Mouse (Mus musculus) MEL (cell line): ENCODE measurements around the gene Eva1b. TPM values are rescaled to one million over a fixed set of nuclear protein-coding genes. Genes with fewer than 3 reads are reported as not detected.
A peak's percentile ranks its signal among the peaks of the same experiment; 100 is the strongest.

ENCODE experiments used
- DNase-seq: peaks from one replicate; pipeline ENCODE4 v3.0.0; 2011; ENCODE audit warnings: low read depth, low spot score
- H3K27ac ChIP-seq: 2 replicates; pipeline ENCODE4 v1.5.1; 2012; ENCODE audit warnings: low read depth, mild to moderate bottlenecking, control low read depth, low read length, moderate library complexity; ENCODE audit not compliant: control insufficient read depth
- H3K27me3 ChIP-seq, 2 experiments: fragments of 150-350 bp in 1 of 2; sonication (generic) in 1 of 2; 2 replicates each; pipeline ENCODE4 v1.6.1; 2012; ENCODE audit warnings: low read length in 2 of 2, mild to moderate bottlenecking in 2 of 2, improper control_type of control experiment in 1 of 2, moderate library complexity in 1 of 2; ENCODE audit not compliant: insufficient read depth in 2 of 2, control insufficient read depth in 1 of 2
- H3K36me3 ChIP-seq, 2 experiments: 2 replicates each; pipeline ENCODE4 v1.6.1; 2012 to 2014; ENCODE audit warnings: low read length in 2 of 2, improper control_type of control experiment in 1 of 2, inconsistent platforms in 1 of 2, mild to moderate bottlenecking in 1 of 2; ENCODE audit not compliant: insufficient read depth in 2 of 2, control insufficient read depth in 1 of 2
- H3K4me1 ChIP-seq, 2 experiments: fragments of 150-350 bp in 1 of 2; sonication (generic) in 1 of 2; 2 replicates each; pipeline ENCODE4 v1.6.1; 2012; ENCODE audit warnings: low read length in 2 of 2, improper control_type of control experiment in 1 of 2, mild to moderate bottlenecking in 1 of 2; ENCODE audit not compliant: insufficient read depth in 2 of 2, control insufficient read depth in 1 of 2
- H3K4me3 ChIP-seq, 2 experiments: fragments of 150-350 bp in 1 of 2; sonication (generic) in 1 of 2; 2 replicates each; pipeline ENCODE4 v1.5.1; 2012; ENCODE audit warnings: low read depth in 2 of 2, low read length in 2 of 2, mild to moderate bottlenecking in 2 of 2, moderate library complexity in 2 of 2, control low read depth in 1 of 2, improper control_type of control experiment in 1 of 2; ENCODE audit not compliant: control insufficient read depth in 1 of 2, insufficient read depth in 1 of 2
- H3K79me2 ChIP-seq: 2 replicates; pipeline ENCODE4 v1.6.1; 2012; ENCODE audit warnings: mild to moderate bottlenecking, low read length, moderate library complexity; ENCODE audit not compliant: control insufficient read depth, poor library complexity, insufficient read depth
- H3K9ac ChIP-seq: 2 replicates; pipeline ENCODE4 v1.6.1; 2012; ENCODE audit warnings: low read depth, mild to moderate bottlenecking, control low read depth, low read length, moderate library complexity; ENCODE audit not compliant: control insufficient read depth, poor library complexity, severe bottlenecking
- H3K9me3 ChIP-seq: fragments of 150-350 bp; sonication (generic); replicated peaks from 2 replicates; pipeline ENCODE4 v1.6.1; 2012; ENCODE audit warnings: mild to moderate bottlenecking, low read length, improper control_type of control experiment, moderate library complexity; ENCODE audit not compliant: insufficient read depth
- CTCF ChIP-seq, 3 experiments: IDR thresholded peaks in 2 of 3; conservative IDR thresholded peaks in 1 of 3; 2 replicates each; pipeline ENCODE4 v1.5.1; 2011 to 2012; ENCODE audit warnings: low read length in 3 of 3, low read depth in 2 of 3, mild to moderate bottlenecking in 2 of 3, improper control_type of control experiment in 1 of 3, inconsistent platforms in 1 of 3, mixed read lengths in 1 of 3, moderate library complexity in 1 of 3; ENCODE audit not compliant: control insufficient read depth in 1 of 3, insufficient read depth in 1 of 3, poor library complexity in 1 of 3, severe bottlenecking in 1 of 3
- E2F4 ChIP-seq: IDR thresholded peaks from 2 replicates; pipeline ENCODE4 v1.6.1; 2011; ENCODE audit warnings: low read depth, low read length, improper control_type of control experiment, borderline replicate concordance
- ELF1 ChIP-seq: IDR thresholded peaks from 2 replicates; pipeline ENCODE4 v1.6.1; 2014; ENCODE audit warnings: low read depth, mild to moderate bottlenecking, inconsistent platforms, low read length, improper control_type of control experiment, moderate library complexity
- EP300 ChIP-seq, 2 experiments: IDR thresholded peaks; 2 replicates each; pipeline ENCODE4 v1.6.1; 2011; ENCODE audit warnings: improper control_type of control experiment in 2 of 2, low read length in 2 of 2, low read depth in 1 of 2, mild to moderate bottlenecking in 1 of 2
- HCFC1 ChIP-seq: IDR thresholded peaks from 2 replicates; pipeline ENCODE4 v1.6.1; 2012; ENCODE audit warnings: low read depth, mild to moderate bottlenecking, inconsistent platforms, low read length, improper control_type of control experiment, moderate library complexity
- KAT2A ChIP-seq: conservative IDR thresholded peaks from 2 replicates; pipeline ENCODE4 v1.6.1; 2012; ENCODE audit warnings: low read depth, low read length, improper control_type of control experiment, inconsistent platforms
- MAX ChIP-seq: IDR thresholded peaks from 2 replicates; pipeline ENCODE4 v1.6.1; 2011; ENCODE audit warnings: low read length, improper control_type of control experiment
- MAZ ChIP-seq: IDR thresholded peaks from 2 replicates; pipeline ENCODE4 v1.6.1; 2012; ENCODE audit warnings: low read depth, mild to moderate bottlenecking, inconsistent platforms, low read length, improper control_type of control experiment
- MXI1 ChIP-seq: IDR thresholded peaks from 2 replicates; pipeline ENCODE4 v1.6.1; 2011; ENCODE audit warnings: mild to moderate bottlenecking, low read depth, low read length, improper control_type of control experiment
- MYC ChIP-seq: IDR thresholded peaks from 2 replicates; pipeline ENCODE4 v1.6.1; 2011; ENCODE audit warnings: low read depth, mild to moderate bottlenecking, low read length, improper control_type of control experiment, moderate library complexity
- NELFE ChIP-seq: IDR thresholded peaks from 2 replicates; pipeline ENCODE4 v1.6.1; 2011; ENCODE audit warnings: low read depth, low read length, improper control_type of control experiment
- NRF1 ChIP-seq: IDR thresholded peaks from 2 replicates; pipeline ENCODE4 v1.6.1; 2014; ENCODE audit warnings: low read depth, mild to moderate bottlenecking, inconsistent platforms, low read length, improper control_type of control experiment, moderate library complexity; ENCODE audit not compliant: poor library complexity, insufficient read depth, severe bottlenecking
- POLR2AphosphoS2 ChIP-seq: IDR thresholded peaks from 2 replicates; pipeline ENCODE4 v1.6.1; 2011; ENCODE audit warnings: low read length, improper control_type of control experiment
- POLR2AphosphoS5 ChIP-seq: IDR thresholded peaks from 2 replicates; pipeline ENCODE4 v1.6.1; 2012; ENCODE audit warnings: low read depth, borderline replicate concordance, mild to moderate bottlenecking, inconsistent platforms, low read length, moderate library complexity, mixed read lengths
- RAD21 ChIP-seq: IDR thresholded peaks from 2 replicates; pipeline ENCODE4 v1.6.1; 2011; ENCODE audit warnings: mild to moderate bottlenecking, low read depth, low read length, improper control_type of control experiment
- SIN3A ChIP-seq: IDR thresholded peaks from 2 replicates; pipeline ENCODE4 v1.6.1; 2012; ENCODE audit warnings: low read length, improper control_type of control experiment, inconsistent platforms
- SMC3 ChIP-seq: IDR thresholded peaks from 2 replicates; pipeline ENCODE4 v1.6.1; 2011; ENCODE audit warnings: low read depth, low read length, improper control_type of control experiment
- TAL1 ChIP-seq: IDR thresholded peaks from 2 replicates; pipeline ENCODE4 v1.6.1; 2012; ENCODE audit warnings: mild to moderate bottlenecking, inconsistent platforms, low read length, moderate library complexity, mixed read lengths
- UBTF ChIP-seq: IDR thresholded peaks from 2 replicates; pipeline ENCODE4 v1.6.1; 2012; ENCODE audit warnings: low read depth, mild to moderate bottlenecking, inconsistent platforms, low read length, improper control_type of control experiment, moderate library complexity, borderline replicate concordance; ENCODE audit not compliant: insufficient read depth
- USF2 ChIP-seq, 2 experiments: IDR thresholded peaks; 2 replicates each; pipeline ENCODE4 v1.6.1; 2011 to 2012; ENCODE audit warnings: improper control_type of control experiment in 2 of 2, low read length in 2 of 2, borderline replicate concordance in 1 of 2, inconsistent platforms in 1 of 2, low read depth in 1 of 2, mild to moderate bottlenecking in 1 of 2; ENCODE audit not compliant: insufficient read depth in 1 of 2
- ZC3H11A ChIP-seq: IDR thresholded peaks from 2 replicates; pipeline ENCODE4 v1.6.1; 2012; ENCODE audit warnings: low read depth, mild to moderate bottlenecking, inconsistent platforms, low read length, improper control_type of control experiment
- ZMIZ1 ChIP-seq: IDR thresholded peaks from 2 replicates; pipeline ENCODE4 v1.6.1; 2012; ENCODE audit warnings: low read depth, mild to moderate bottlenecking, inconsistent platforms, low read length, improper control_type of control experiment, moderate library complexity
- ZNF384 ChIP-seq: IDR thresholded peaks from 2 replicates; pipeline ENCODE4 v1.6.1; 2012; ENCODE audit warnings: low read depth, mild to moderate bottlenecking, inconsistent platforms, low read length, improper control_type of control experiment
- polyA plus RNA-seq, 2 experiments: library from polyadenylated mRNA; stranded (reverse) in 1 of 2; unstranded in 1 of 2; fragments of >175 nt in 1 of 2; fragments of >200 nt in 1 of 2; gene quantifications; 2 replicates each; pipeline versions ENCODE4 v1.2.1 to v1.2.4; 2012; ENCODE audit warnings: low replicate concordance in 2 of 2, low read depth in 1 of 2; ENCODE audit not compliant: insufficient read length in 2 of 2, insufficient read depth in 1 of 2, missing spikeins in 1 of 2
- total RNA-seq: library from RNA; depleted of rRNA; stranded (reverse); fragments of 300-350 nt; gene quantifications from 2 replicates; pipeline ENCODE4 v1.2.3, GENCODE M21; 2012

Eva1b gene
- total and polyA plus RNA-seq, 3 experiments: 9.6 to 12.2 TPM; not detected in 1

DNA sequence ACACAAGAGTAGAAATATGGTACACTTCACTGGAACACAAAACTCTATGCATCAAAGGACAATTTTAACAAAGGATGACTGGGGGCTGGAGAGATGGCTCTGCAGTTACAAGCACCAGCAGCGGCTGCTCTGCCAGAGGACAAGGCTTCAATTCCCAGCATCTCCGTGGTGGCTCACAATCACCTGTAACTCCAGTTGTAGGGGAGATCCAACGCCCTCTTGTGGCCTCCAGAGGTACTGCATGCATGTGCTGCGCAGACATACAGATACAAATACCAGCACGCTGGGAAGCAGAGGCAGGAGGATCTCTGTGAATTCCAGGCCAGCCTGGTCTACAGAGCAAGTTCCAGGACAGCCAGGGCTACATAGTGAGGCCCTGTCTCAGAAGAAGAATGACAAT, 9.1 kb downstream of the Eva1b start:
- Histone ChIP-seq H3K79me2 (no peaks in the 10 kb centered on the region), H3K9ac (no peak overlapping the region), H3K4me3 (no peak overlapping the region), H3K27me3 (no peaks in the 10 kb centered on the region), H3K4me1 (no peaks in the 10 kb centered on the region), H3K27ac (no peak overlapping the region), H3K36me3 (no peaks in the 10 kb centered on the region), H3K9me3 (no peaks in the 10 kb centered on the region)
- peak; percentile 26 for TF ChIP-seq RAD21
- TF ChIP-seq ZC3H11A: 0 out of 2 replicates have a peak, but pooled peaks have one; percentile 14
- peak; percentile 55 for TF ChIP-seq SMC3
- no peak for TF ChIP-seq EP300 (IDR thresholded peaks at IDR 0.05; ENCODE audit: low read depth in 1 of 2, low read length in 2 of 2)
- TF ChIP-seq CTCF (IDR thresholded peaks at IDR 0.05 in 2 of 3, conservative IDR thresholded peaks at IDR 0.05 in 1 of 3; ENCODE audit: control insufficient read depth in 1 of 3, insufficient read depth in 1 of 3, low read depth in 2 of 3, low read length in 3 of 3, poor library complexity in 1 of 3, severe bottlenecking in 1 of 3): peak; percentile 66 to 97 (median 76)
- DNase-seq: peak; percentile 49

DNA sequence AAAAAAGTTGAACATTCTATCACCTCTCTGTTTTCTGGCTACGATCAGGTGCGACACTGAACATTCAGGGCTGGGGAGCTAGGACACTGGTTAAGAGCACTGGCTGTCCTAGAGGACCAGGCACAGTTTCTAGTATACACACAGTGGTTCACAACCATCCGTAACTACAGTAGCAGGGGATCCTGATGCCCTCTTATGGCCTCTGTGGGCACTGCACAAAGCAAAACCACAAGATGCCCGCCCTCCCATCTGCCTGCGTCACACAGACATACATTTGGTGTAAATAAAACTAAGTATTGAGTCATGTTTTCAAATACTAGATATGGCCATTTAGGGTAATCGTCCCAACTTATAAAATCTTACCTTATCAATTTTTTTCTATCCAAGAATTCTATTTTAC, 10.0 kb downstream of the Eva1b start:
- Histone ChIP-seq H3K79me2 (no peaks in the 10 kb centered on the region), H3K27ac (no peak overlapping the region), H3K36me3 (no peaks in the 10 kb centered on the region), H3K4me3 (no peak overlapping the region), H3K9ac (no peak overlapping the region), H3K4me1 (peaks cover 0 to 3% of the 10 kb centered on the region in 2 experiments; a peak in 1 of 4 replicates), H3K27me3 (no peaks in the 10 kb centered on the region), H3K9me3 (no peaks in the 10 kb centered on the region)
- TF ChIP-seq CTCF (IDR thresholded peaks at IDR 0.05 in 2 of 3, conservative IDR thresholded peaks at IDR 0.05 in 1 of 3; ENCODE audit: control insufficient read depth in 1 of 3, insufficient read depth in 1 of 3, low read depth in 2 of 3, low read length in 3 of 3, poor library complexity in 1 of 3, severe bottlenecking in 1 of 3) (peak; percentile 66 to 74 (median 66)), E2F4 (no peak), ZMIZ1 (no peak), RAD21 (peak; percentile 65), NRF1 (no peak), NELFE (no peak), MAX (no peak), SMC3 (peak; percentile 66), KAT2A (no peak), ZC3H11A (0 out of 2 replicates have a peak, but pooled peaks have one; percentile 19), POLR2AphosphoS5 (no peak)
- DNase-seq: peak; percentile 71

GRCm38 (mm10) chr4:126159455-126159854, 11.9 kb downstream of the Eva1b start:
- H3K27me3 ChIP-seq: no peaks in the 10 kb centered on the region
- H3K27ac ChIP-seq: no peak overlapping the region
- H3K9ac ChIP-seq: no peak overlapping the region
- TF ChIP-seq MYC (no peak), MXI1 (no peak), POLR2AphosphoS2 (no peak), UBTF (no peak), EP300 (IDR thresholded peaks at IDR 0.05; ENCODE audit: low read depth in 1 of 2, low read length in 2 of 2) (no peak), ELF1 (no peak), KAT2A (no peak), TAL1 (no peak), MAZ (no peak), HCFC1 (no peak), ZNF384 (no peak), SIN3A (no peak), NRF1 (no peak), USF2 (IDR thresholded peaks at IDR 0.05; ENCODE audit: borderline replicate concordance in 1 of 2, insufficient read depth in 1 of 2, low read depth in 1 of 2, low read length in 2 of 2) (no peak), NELFE (no peak), POLR2AphosphoS5 (no peak)
- H3K36me3 ChIP-seq: peaks cover 0 to 2% of the 10 kb centered on the region in 2 experiments; a peak in 2 of 4 replicates
- H3K9me3 ChIP-seq: no peaks in the 10 kb centered on the region
- DNase-seq: no peak
- H3K79me2 ChIP-seq: peaks cover 2% of the 10 kb centered on the region; the same call in 1 of the 2 replicates
- no peak overlapping the region for H3K4me3 ChIP-seq
- peaks cover 0 to 9% of the 10 kb centered on the region in 2 experiments; a peak in 1 of 4 replicates for H3K4me1 ChIP-seq
